Mouse (Mus musculus) kidney, postnatal 14 days (tissue): ENCODE measurements around the gene Fbxo31.

Experiments used
- DNase-seq: peaks from one replicate; pipeline ENCODE4 v3.0.0; 2022; ENCODE audit warnings: mixed read lengths

The Fbxo31 gene

GRCm38 (mm10) chr8:121550056-121550455 is 28.6 kb downstream of the Fbxo31 start:
- no peak for DNase-seq

GRCm38 (mm10) chr8:121547132-121547531 is 31.5 kb downstream of the Fbxo31 start:
- peak; percentile 80 for DNase-seq

- DNase-seq: no peak
These were observed 33.7 kb downstream of the Fbxo31 start for GRCm38 (mm10) chr8:121544936-121545335.

GRCm38 (mm10) chr8:121544276-121544785 is 34.3 kb downstream of the Fbxo31 start, which contains the start of gene 1700018B08Rik:
Gene 1700018B08Rik (minus strand): TSS chr8:121544320.
- DNase-seq: no peak

GRCm38 (mm10) chr8:121542901-121543300 is 35.7 kb downstream of the Fbxo31 start:
- DNase-seq: no peak

GRCm38 (mm10) chr8:121541862-121542261 is 36.7 kb downstream of the Fbxo31 start:
- no peak for DNase-seq

- DNase-seq: peak; percentile 52
These were observed 46.2 kb downstream of the Fbxo31 start for GRCm38 (mm10) chr8:121532381-121532780.

- DNase-seq: no peak
These were observed 48.0 kb downstream of the Fbxo31 start for GRCm38 (mm10) chr8:121530639-121531038.

GRCm38 (mm10) chr8:121528790-121529189 is 49.8 kb downstream of the Fbxo31 start:
- peak; percentile 69 for DNase-seq

- no peak for DNase-seq
These were observed 50.9 kb downstream of the Fbxo31 start for GRCm38 (mm10) chr8:121527751-121528150.

GRCm38 (mm10) chr8:121526811-121527550 is 51.6 kb downstream of the Fbxo31 start:
- peak; percentile 21 for DNase-seq

GRCm38 (mm10) chr8:121525111-121525818 is 53.3 kb downstream of the Fbxo31 start:
- DNase-seq: peak; percentile 48

- peak; percentile 85 for DNase-seq
These were observed 65.2 kb downstream of the Fbxo31 start for GRCm38 (mm10) chr8:121513429-121513828.

- no peak for DNase-seq
These were observed 66.9 kb downstream of the Fbxo31 start for GRCm38 (mm10) chr8:121511751-121512150.
